Mouse (Mus musculus) megakaryocyte, embryonic 14.5 days (primary cell): Measurements from ENCODE around the gene Sac3d1.

Experiments
- FLI1 ChIP-seq: IDR thresholded peaks from 2 replicates; pipeline ENCODE4 v1.6.1; 2012; ENCODE audit warnings: low read length, inconsistent platforms, mixed read lengths
- GATA1 ChIP-seq: IDR thresholded peaks from 3 replicates; pipeline ENCODE4 v1.6.1; 2012; ENCODE audit warnings: mixed read lengths, low read length, inconsistent platforms, borderline replicate concordance

- TF ChIP-seq GATA1, result no peak
- no peak for TF ChIP-seq FLI1
Measured at GRCm38 (mm10) chr19:6132171-6132827, 13.8 kb upstream of the Sac3d1 start.
